8 mouse cellular contexts compared by ENCODE assay signal in the genomic region with DNA sequence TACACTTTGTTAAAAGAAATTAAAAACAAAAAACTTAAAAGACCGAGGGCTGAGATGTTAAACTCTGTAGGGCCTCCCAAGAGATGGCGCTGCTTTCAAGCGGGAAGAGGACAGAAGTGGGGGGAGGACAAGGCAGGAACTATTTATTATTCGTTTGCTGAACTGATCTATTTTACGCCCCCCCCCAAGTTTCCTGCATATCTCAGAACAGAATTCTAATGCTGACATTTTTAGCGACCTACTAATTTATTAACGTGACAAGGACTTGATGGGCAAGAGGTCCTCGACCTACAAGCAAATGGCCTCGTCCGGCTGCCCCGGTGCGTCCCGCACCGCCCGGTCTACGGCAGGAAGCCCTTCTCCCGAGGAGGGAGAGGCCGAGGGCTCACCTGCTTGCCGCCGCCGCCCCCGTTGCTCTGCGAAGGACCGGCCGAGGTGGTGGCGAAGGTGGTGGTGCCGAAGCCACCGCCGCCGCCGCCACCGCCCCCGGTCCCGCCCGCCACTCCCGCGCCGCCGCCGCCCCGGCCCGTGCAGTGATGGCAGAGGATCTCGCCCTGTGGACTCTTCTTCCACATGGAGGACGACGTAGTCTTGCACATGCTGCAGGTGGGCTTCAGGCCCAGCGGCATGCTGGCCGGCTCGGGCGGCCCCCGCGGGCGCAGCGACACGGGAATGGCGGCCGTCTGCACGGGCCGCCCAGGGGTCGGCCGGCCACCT. TPM values are rescaled to one million over a fixed set of nuclear protein-coding genes. Genes with fewer than 3 reads are reported as not detected.
DNase-seq lines count a peak whose midpoint lies in the region; ATAC-seq and TF ChIP-seq lines count a peak whose summit lies in the region.

No protein-coding gene starts in this region.

- peak overlapping the region; percentile 82 for H3K9ac ChIP-seq in lung, postnatal 0 days (replicated peaks; ENCODE audit: low read depth)

- peak overlapping the region; percentile 93 for H3K27ac ChIP-seq in lung, postnatal 0 days (ENCODE audit: low read length)

- no peak for TF ChIP-seq EP300 in lung, postnatal 0 days (IDR thresholded peaks at IDR 0.05)

- H3K36me3 ChIP-seq in G1E (replicated peaks) = peaks cover 31% of the 10 kb centered on the region
- no peaks in the 10 kb centered on the region for H3K36me3 ChIP-seq in lung, postnatal 0 days (ENCODE audit: insufficient read depth, low read length)

- no peaks in the 10 kb centered on the region for H3K9me3 ChIP-seq in G1E (replicated peaks)
- no peaks in the 10 kb centered on the region for H3K9me3 ChIP-seq in lung, postnatal 0 days (ENCODE audit: low read length)

- WGBS in large intestine, adult 2 months = under 1% methylated on average over 60 of the region's 60 CpGs
- WGBS in lung, postnatal 0 days = under 1% methylated on average over 34 of the region's 60 CpGs

- peak overlapping the region; percentile 66 for H3K4me2 ChIP-seq in lung, postnatal 0 days (replicated peaks; ENCODE audit: low read depth, low read length)

- intact Hi-C loops in heart, postnatal 10 days (cut with DNase I) = loop anchor here (2.0 to 5.0 kb wide), 2 partner anchors 156 to 460 kb away; a partner anchor contains a TSS

- peak; percentile 59 for ATAC-seq in G1E (ENCODE audit: extremely low read depth, insufficient number of reproducible peaks, low FRiP score, poor library complexity, severe bottlenecking)
- ATAC-seq in erythroid progenitor cell, adult 5-6 weeks (replicated peaks; ENCODE audit: low FRiP score, poor library complexity, severe bottlenecking) = peak; percentile 69
- ATAC-seq in lung, postnatal 0 days = peak; percentile 45

- DNase-seq in G1E (ENCODE audit: low spot score) = peak; percentile 30
- DNase-seq in brain, embryonic 18.5 days (ENCODE audit: low read depth, low spot score) = peak; percentile 32
- peak; percentile 62 to 66 for DNase-seq in heart, postnatal 10 days
- DNase-seq in large intestine, adult 2 months (ENCODE audit: low read depth, low spot score) = peak; percentile 39
- peak; percentile 82 for DNase-seq in lung, postnatal 0 days (ENCODE audit: low spot score)
- peak; percentile 16 for DNase-seq in ovary, postnatal 14 days (ENCODE audit: low spot score)
- DNase-seq in thymus, postnatal 14 days = peak; percentile 72

- H3K4me1 ChIP-seq in G1E (ENCODE audit: insufficient read depth, low read depth, low read length) = peaks cover 34% of the 10 kb centered on the region
- no peaks in the 10 kb centered on the region for H3K4me1 ChIP-seq in lung, postnatal 0 days (ENCODE audit: insufficient read depth, low read depth, low read length)

- no peaks in the 10 kb centered on the region for H3K27me3 ChIP-seq in G1E (ENCODE audit: insufficient read depth, low read length)
- H3K27me3 ChIP-seq in lung, postnatal 0 days (replicated peaks; ENCODE audit: insufficient read depth, low read length) = no peaks in the 10 kb centered on the region

- TF ChIP-seq CTCF in G1E (IDR thresholded peaks at IDR 0.05; ENCODE audit: low read depth, low read length) = no peak
- TF ChIP-seq CTCF in lung, postnatal 0 days (IDR thresholded peaks at IDR 0.05) = peak; percentile 74

- peak overlapping the region; percentile 94 for H3K4me3 ChIP-seq in G1E (ENCODE audit: low read depth, low read length)
- H3K4me3 ChIP-seq in lung, postnatal 0 days (ENCODE audit: low read depth, low read length) = peak overlapping the region; percentile 96

RNA-seq across cellular contexts. Expression of a gene that starts 3.8 kb away (rescaled TPM):
- total RNA-seq in G1E (2014; fragmentation: Nextera tagmentation) (not detected in 2 replicates), G1E (2017) (not detected in 2 replicates)
- polyA plus RNA-seq in G1E (2012) = not detected in 2 replicates
- total RNA-seq in erythroid progenitor cell, adult 5-6 weeks (2015; ENCODE audit: low replicate concordance) = not detected in 2 replicates
- not detected in 2 replicates for total RNA-seq in erythroid progenitor cell, adult 5-6 weeks (2017; ENCODE audit: low replicate concordance)
- total RNA-seq in heart, postnatal 10 days (2021) = not detected
- polyA plus RNA-seq in large intestine, adult 2 months (2012; rRNA removed) = not detected in 2 replicates
- polyA plus RNA-seq in lung, postnatal 0 days (2015; fragmentation: Nextera tagmentation; extraction: Ambion mirVana) = not detected in 2 replicates

RNA-seq across cellular contexts. Expression of a gene that starts 9.8 kb away (rescaled TPM):
- total RNA-seq in G1E (2014; fragmentation: Nextera tagmentation) = 202 and 212 TPM in 2 replicates
- total RNA-seq in G1E (2017) = 202 and 227 TPM in 2 replicates
- 60.2 and 81.6 TPM in 2 replicates for polyA plus RNA-seq in G1E (2012)
- 67.4 and 171 TPM in 2 replicates for total RNA-seq in erythroid progenitor cell, adult 5-6 weeks (2015; ENCODE audit: low replicate concordance)
- 86.9 and 115 TPM in 2 replicates for total RNA-seq in erythroid progenitor cell, adult 5-6 weeks (2017; ENCODE audit: low replicate concordance)
- 100 to 1,000 TPM in 1 of 2 experiments, 10 to 100 TPM in 1; 99.2 to 106 TPM for total RNA-seq in heart, postnatal 10 days (2021)
- polyA plus RNA-seq in large intestine, adult 2 months (2012; rRNA removed) = 38.3 and 39.9 TPM in 2 replicates
- polyA plus RNA-seq in lung, postnatal 0 days (2015; fragmentation: Nextera tagmentation; extraction: Ambion mirVana) = 63.3 and 63.5 TPM in 2 replicates

RNA-seq across cellular contexts. Expression of a gene that starts 50.8 kb away (rescaled TPM):
- total RNA-seq in G1E (2014; fragmentation: Nextera tagmentation) (21.6 and 60.5 TPM in 2 replicates), G1E (2017) (28.9 and 38.8 TPM in 2 replicates)
- polyA plus RNA-seq in G1E (2012) = 2.8 and 4.0 TPM in 2 replicates
- total RNA-seq in erythroid progenitor cell, adult 5-6 weeks (2015; ENCODE audit: low replicate concordance) = 3.4 and 13.0 TPM in 2 replicates
- 10.3 and 14.9 TPM in 2 replicates for total RNA-seq in erythroid progenitor cell, adult 5-6 weeks (2017; ENCODE audit: low replicate concordance)
- 1 to 10 TPM; 5.9 to 6.6 TPM for total RNA-seq in heart, postnatal 10 days (2021)
- 3.8 and 4.4 TPM in 2 replicates for polyA plus RNA-seq in large intestine, adult 2 months (2012; rRNA removed)
- polyA plus RNA-seq in lung, postnatal 0 days (2015; fragmentation: Nextera tagmentation; extraction: Ambion mirVana) = 7.8 and 10.5 TPM in 2 replicates

RNA-seq across cellular contexts. Expression of a gene that starts 51.3 kb away (rescaled TPM):
- total RNA-seq in G1E (2014; fragmentation: Nextera tagmentation) (34.4 and 48.0 TPM in 2 replicates), G1E (2017) (27.4 and 29.0 TPM in 2 replicates)
- polyA plus RNA-seq in G1E (2012) = 3.9 and 4.9 TPM in 2 replicates
- 0.36 and 4.6 TPM in 2 replicates for total RNA-seq in erythroid progenitor cell, adult 5-6 weeks (2015; ENCODE audit: low replicate concordance)
- 0.23 and 9.2 TPM in 2 replicates for total RNA-seq in erythroid progenitor cell, adult 5-6 weeks (2017; ENCODE audit: low replicate concordance)
- total RNA-seq in heart, postnatal 10 days (2021) = 10 to 100 TPM; 11.0 to 12.1 TPM
- 5.3 and 8.2 TPM in 2 replicates for polyA plus RNA-seq in large intestine, adult 2 months (2012; rRNA removed)
- 10.9 TPM in 2 replicates for polyA plus RNA-seq in lung, postnatal 0 days (2015; fragmentation: Nextera tagmentation; extraction: Ambion mirVana)

Comparison
In these comparisons a context has a peak if more than half of its experiments do, and no peak if none do; other contexts are left out.
1. Peak in every context shown above with its lines: DNase-seq, ATAC-seq, H3K4me3 ChIP-seq and H3K27ac ChIP-seq.
2. DNase-seq: peak in every context shown above with its lines; median percentile 82 in lung, postnatal 0 days; 72 in thymus, postnatal 14 days; 64 in heart, postnatal 10 days; 39 in large intestine, adult 2 months; 32 in brain, embryonic 18.5 days; 30 in G1E; 16 in ovary, postnatal 14 days.